Mouse (Mus musculus) urinary bladder, postnatal 4 days (tissue): Measurements from ENCODE around the gene Grip2.

ENCODE experiments used
- DNase-seq, 2 experiments: peaks; one replicate each; pipeline ENCODE4 v3.0.0; 2021 to 2022; ENCODE audit warnings: low spot score in 2 of 2

The Grip2 gene

DNA sequence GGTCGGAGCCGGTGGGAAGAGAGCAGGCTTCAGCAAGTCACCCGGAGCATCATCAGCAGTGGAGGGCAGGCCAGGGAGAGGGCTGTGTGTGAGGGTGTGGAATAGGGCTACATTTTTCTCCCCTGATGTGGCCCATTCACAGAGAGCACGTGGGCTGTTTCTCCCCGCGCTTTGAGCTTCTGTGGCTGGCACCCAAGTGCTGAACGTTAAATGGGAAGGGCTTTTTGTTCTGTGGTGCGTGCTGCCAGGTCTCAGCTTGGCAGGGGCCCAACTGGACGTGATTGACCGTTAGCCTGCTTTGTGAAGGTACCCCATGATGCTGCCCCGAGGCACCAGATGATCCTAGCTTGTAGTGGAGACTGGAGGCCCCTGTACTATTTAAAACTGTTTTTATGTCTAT lies 94.9 kb downstream of the Grip2 start:
- DNase-seq, result peak in 1 of 2 experiments; percentile 73

DNA sequence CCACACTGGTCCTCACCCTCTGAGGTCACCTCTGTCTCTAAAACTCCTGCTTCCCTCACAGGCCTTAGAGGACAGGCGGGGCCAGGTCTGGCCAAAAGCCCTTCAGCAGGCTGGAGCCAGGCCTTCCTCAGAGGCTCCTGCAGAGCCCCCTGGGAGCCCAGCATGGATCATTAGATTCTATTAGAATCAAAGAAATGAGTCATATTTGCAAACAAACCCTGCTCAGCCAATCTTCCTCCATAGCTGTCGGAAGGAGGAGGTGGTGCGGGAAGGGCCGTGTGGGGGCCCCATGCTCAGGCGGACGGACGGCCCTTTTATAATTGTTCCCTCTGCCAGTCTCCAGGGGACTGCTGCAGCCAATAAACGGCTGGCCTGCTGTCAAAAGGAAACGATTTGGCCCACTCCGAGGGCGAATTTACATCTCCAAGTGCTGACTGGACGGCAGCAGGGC lies 97.3 kb downstream of the Grip2 start:
- peak; percentile 70 to 83 for DNase-seq

DNA sequence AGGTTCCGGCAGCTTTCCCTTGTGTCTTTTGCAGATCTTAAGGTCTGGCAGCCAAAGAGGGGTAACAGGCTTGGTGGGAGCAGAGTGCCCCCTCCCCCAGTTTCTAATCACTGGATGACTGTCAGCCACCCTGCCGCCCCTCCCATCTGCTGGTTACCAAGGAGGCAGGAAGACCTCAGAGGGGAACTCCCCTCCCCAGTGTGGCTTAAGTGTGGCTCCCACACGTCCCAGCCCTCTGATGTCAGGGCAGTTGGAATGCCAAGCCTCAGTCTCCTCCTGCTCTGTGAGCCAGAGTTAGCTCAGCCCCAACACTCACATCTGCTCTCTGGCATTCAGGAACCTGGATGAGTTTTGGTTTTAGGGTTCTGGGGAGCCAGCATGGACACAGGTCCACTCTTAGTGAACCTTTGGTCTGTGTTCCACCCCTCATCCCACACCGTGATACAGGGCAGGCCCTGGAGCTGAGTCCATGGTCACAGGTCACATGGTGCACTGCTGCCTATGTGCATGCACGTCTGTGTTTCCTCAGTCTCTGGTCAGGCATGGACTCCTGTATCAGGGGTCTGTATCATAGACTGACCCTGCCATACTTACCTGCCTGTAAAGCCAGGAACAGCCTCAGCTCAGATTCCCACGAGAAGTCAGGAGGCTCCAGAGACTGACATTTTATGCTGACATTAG lies 98.0 kb downstream of the Grip2 start:
- no peak for DNase-seq

DNA sequence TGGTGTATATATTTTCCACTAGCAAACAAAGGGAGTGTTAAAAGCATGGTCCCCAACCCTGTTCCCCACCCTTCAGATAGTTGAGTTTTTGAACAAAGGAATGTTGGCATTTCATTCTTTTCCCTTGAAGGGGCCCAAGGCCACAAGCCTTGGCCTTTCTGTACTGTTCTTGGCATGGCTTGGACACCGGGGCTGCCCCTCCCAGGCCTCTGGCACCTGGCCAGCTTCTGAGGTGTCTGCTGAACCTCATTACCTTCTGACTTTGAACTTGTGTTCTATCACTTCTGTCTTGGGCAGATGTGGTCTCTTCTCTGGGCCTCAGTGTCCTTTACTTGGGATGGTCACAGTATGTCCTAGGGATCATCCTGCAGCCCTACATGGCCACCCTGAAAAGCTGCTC lies 99.7 kb downstream of the Grip2 start:
- no peak for DNase-seq

DNA sequence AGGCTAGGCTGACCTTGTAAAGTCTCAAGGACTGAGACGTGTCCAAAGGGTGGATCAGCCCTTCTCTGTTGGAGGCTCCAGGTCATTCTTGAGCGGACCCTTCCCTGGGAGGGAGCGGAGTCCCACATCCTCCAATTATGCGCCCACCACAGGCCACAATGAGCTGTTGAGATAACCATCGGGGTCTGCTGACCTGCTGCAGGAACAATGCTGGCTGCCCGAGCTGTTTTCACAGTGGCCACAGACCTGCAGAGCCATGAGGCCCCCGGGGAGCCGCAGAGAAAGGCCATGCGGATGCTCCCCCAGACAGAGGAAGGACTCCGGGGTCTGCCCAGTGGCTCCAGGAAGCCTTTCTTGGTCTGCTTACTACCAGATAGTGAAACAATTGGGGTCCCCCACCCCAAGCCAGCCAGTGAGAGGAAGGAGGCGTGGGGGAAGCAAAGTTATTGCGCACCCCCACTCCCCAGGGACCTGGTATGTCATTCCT lies 105.8 kb downstream of the Grip2 start:
- DNase-seq, result no peak

DNA sequence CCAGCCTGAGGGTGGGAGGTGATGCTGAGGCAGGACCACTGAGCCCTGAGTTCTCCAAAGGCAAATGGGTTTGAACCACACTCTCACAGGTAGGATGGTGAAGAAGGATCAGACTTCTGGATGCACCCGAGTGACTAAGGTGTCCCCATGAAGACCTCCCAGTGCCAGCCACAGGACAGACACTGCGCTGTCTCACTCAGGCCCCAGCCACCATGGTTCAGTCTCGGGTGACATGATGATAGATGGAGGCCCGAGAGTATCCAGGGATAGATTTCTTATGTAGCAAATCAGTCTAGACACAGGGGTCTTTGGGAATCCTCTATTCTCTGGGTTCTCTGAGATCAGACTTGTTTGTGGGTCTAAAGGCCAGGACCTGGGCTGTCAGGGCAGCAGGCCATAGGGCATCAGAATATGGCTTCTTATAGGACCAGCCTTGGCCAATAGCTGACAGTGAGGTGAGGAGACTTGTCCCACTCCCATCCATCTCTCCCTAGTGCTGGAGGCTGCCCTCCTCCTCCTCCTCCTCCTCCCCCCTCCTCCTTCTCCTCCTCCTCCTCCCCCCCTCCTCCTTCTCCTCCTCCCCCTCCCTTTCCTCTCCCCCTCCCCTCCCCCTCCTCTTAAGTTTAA lies 106.3 kb downstream of the Grip2 start:
- DNase-seq, result no peak

DNA sequence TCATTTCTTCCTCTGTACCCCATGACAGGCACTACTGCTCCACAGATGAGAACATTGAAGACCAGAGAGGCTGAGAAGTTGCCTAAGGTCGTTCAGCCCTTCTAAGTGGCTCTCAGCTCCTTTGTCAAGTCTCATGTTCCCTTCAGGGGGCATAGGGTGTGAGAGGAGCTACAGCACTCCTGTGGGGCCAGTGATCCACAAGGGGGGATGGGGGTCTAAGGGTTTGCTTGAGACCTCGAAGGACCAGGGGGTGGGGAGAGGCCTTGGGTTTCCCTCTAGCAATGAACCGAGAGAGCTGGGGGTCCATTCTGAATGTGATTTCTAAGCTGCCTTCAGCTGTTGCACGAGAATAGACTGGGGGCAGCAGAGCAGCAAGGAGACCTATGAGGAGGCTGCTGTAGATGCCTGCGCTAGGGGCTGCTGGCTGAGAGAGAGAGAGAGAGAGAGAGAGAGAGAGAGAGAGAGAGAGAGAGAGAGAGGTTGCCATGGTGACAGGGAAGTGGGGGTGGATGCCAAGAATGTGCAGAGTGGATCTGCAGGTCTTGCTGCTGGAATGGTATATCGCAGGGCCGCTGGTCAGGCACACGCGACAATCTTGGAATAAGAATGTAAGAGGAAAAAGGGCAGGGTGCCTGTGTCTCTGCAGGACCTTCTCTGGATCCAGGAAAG lies 107.1 kb downstream of the Grip2 start:
- no peak for DNase-seq

DNA sequence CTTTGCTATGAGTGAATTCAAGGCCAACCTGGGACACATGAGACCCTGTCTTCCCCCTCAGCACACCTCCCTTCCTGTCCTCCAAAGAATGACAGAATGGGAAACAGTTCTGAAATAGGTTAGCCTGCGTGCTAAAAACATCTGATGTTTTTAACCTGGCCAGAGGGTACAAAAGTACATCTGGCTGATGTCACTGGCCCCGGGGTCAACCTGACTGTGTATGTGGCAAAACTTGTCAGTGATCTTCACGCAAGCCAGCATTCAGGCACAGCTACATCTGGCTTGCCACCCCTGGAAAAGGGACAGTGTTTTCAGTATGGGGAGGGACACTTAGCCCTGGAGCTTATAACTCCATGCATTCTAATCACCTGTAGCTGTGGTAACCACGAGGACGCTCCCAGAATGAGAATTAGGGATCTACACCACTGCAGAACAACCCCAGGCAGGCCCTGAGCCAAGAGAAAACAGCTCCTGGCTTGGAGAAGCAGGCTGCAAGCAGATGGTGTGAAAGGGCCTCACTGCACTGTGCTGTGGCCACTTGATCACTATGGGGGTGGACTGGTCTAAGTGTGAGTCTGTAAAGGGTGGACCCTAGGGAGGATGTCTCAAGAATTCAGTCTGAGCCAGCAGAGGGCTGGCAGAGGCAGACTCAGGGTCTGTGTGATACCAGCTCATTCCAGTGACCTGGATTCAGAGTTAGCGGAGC lies 107.9 kb downstream of the Grip2 start:
- no peak for DNase-seq

DNA sequence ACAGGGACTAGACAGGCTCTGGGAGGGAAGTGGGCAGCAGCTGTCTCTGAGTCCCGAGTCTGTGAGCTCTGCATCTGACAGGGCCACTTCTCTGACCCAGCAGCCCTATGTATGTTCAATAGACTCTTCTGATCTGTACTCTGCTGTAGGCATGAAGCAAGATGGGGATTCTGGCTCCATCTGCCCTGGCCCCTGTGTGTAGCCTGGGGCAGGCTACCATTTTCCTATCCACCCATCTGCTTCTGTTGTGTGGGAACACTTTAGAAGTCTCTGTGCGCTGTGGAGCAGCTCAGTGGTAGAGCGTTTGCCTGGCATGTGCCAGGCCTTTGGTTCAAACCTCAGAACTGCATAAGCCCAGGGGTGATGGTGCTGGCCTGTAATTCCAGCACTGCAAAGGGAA lies 108.4 kb downstream of the Grip2 start:
- no peak for DNase-seq

DNA sequence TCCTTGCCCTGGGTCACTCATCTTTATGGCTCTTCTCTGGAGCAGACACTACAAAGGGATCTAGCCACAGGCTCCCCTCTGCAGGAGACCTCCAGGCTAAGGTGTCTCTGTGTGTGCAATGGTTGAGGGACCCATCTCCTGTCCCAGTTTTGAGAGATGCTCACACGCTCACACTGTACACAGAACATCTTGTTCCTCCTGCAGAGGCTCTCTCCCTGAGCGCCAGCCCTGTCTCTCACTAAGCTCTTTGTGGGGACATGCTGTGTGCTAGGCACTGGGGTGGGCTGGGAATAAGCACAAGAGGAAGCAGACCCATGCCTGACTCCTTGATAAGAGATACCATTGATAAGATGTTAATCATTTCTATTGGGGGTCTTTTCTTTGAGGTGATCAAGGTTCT lies 109.0 kb downstream of the Grip2 start:
- DNase-seq, result no peak

DNA sequence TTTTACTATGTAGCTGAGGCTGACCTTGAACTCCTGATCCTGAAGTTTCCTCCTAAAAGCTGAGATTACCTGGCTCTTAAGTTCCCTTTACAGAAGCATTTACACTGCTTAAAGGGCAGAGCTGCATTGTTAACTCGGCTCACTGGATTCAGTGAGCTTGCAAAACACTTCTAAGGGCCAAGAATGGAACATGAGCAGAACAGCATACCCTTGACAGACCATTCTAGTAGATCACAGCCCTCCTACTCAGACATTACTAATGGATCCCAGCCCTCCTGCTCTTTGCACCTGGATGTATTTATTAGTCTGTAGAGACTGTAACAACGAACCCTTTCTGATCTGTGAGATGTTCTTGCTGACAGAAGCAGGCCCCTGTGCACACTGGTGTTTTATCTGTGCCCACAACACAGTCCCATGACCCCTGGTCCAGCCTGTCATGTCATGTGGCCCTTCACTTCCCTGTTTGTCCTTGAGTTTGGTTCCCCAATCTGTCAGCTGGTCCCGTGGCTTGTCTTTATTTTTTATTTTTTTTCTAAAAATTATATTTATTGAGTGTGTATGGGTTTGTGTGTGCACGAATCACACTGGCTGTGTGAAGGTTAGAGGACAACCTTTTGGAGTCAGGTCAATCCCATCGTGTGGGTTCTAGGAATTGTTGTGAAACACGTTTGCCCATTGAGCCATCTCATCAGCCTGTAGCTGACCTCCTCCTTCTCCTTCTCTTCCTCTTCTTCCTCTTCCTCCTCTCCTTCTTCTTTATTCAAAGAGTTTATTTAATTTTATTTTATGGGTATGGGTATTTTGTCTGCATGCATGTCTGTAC lies 110.9 kb downstream of the Grip2 start:
- no peak for DNase-seq

DNA sequence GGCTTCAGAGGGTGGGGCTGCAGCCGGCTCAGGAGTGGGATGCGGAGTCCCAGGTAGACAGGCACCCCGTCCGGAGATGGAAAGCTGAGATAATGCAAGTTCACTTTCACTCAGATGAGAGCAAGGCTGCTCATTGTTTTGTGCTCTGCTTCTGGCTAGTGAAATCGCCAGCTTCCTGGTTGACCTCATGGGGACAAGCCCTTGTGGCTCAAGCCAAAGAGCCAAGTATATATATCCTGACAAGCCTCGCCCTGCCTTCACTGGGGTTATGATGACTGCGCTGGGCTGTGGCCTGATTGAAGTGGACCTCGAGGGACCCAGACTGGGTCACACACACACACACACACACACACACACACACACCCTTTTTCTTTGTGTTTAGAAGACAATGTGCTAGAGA lies 112.0 kb downstream of the Grip2 start:
- no peak for DNase-seq

DNA sequence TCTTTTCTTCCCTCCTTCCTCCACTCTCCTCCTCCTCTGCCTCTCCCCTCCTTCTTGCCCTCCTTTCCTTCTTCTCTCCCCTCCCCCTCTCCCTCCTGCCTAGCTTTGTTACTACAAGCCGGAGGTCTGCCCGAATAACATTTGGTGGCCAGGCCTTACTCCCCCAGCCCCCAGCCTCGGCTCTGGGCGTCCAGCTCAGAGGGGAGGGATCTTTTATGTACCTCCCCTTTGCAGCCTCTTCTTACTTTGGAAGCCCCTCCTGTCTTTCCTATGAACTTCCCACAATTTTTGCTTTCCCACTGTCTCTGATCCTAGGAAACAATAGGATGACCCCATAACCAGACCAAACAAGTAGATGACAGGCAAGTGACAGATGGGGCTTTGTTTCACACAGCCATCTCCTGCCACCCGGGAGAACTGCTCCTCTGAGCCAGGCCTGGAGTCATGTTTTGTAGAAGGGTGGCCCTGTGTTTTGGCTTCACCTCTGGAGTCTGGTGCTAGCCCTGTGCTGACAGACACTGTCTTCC lies 113.6 kb downstream of the Grip2 start:
- DNase-seq, result no peak

DNA sequence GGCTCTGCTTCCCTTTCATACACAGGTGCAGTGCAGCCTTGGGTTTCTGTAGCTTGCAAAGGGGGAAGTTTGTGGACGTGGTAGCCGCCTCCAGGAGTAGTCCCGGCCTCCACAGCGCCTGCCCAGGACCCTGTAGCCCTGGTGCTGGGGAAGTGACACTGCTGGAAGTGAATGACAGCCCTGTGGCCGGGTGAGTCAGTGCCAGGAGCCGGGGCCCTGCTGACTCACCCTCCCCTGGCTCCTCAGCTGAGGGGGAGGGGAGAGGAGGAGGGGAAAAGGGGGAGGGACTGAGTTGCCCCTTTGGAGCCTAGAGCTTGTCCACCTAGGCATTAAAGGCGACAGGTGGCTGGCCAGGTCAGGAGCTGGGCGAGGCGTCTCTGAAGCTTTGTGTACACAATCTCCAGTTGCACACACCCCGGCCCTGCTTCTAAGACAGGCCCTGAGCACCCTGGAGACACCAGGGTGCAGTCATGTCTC lies 114.2 kb downstream of the Grip2 start:
- DNase-seq, result peak in 1 of 2 experiments; percentile 52

DNA sequence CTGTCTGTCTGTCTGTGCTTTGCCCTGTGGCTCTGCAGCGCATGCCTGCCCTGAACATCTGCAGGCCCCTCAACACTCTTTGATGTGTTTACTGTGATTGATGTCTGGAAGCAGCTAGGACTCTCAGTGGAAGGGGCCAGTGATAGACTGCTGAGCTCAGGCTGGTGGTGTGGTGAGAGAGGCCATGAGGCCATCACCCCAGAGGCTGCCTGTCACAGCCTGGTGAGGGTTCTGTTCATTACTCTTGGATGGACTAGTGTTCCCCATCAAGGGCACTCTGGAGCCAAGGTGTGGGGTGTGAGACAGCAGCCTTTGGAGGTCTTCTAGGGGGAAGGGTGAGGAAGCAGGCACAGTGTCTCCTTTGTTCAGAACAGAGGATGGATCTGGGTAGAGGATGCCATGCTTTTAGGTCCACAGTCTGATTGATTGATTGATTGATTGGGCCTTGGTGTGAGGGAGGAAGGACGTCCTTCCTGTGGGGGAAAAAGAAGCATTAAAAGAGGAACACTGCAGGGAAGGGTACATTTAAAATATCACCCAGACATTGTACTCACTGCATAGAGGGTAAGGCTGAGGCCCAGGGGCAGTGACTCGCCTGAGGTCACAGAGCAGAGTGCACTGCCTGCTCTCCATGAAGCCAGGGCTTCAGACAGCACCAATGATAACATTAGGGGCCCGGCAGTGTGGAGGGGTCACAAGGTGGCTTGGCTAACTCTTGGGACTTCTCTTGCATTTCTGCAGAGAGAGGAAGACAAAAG lies 114.8 kb downstream of the Grip2 start:
- no peak for DNase-seq
